Mouse (Mus musculus) gastrocnemius, adult 2 months (tissue): ENCODE data around the gene Csta1. TPM values are rescaled to one million over a fixed set of nuclear protein-coding genes. Genes with fewer than 3 reads are reported as not detected.
A peak's percentile ranks its signal among the peaks of the same experiment; 100 is the strongest.

Source experiments
- DNase-seq: peaks from one replicate; pipeline ENCODE4 v3.0.0; 2022
- H3K27ac ChIP-seq: fragments of 200-600 bp; 2 replicates; pipeline ENCODE4 v1.8.1; 2022; ENCODE audit warnings: mild to moderate bottlenecking
- H3K4me3 ChIP-seq: fragments of 200-600 bp; 2 replicates; pipeline ENCODE4 v1.8.1; 2022; ENCODE audit warnings: mild to moderate bottlenecking, moderate library complexity
- CTCF ChIP-seq: fragments of 200-600 bp; IDR thresholded peaks from 2 replicates; pipeline ENCODE4 v1.8.1; 2022; ENCODE audit warnings: antibody characterized with exemption, mild to moderate bottlenecking, moderate library complexity
- intact Hi-C: fragments of 180-260 bp; cut with DNase I; formaldehyde crosslinking; loops from one replicate; pipeline ENCODE4 v1.15.1; 2025
- total RNA-seq, 2 experiments: library from RNA; stranded (reverse); gene quantifications; 2 replicates each; pipeline ENCODE4 v1.2.3; 2021

Gene Csta1
- total RNA-seq, 2 experiments from 2014 or later, result not detected

DNA sequence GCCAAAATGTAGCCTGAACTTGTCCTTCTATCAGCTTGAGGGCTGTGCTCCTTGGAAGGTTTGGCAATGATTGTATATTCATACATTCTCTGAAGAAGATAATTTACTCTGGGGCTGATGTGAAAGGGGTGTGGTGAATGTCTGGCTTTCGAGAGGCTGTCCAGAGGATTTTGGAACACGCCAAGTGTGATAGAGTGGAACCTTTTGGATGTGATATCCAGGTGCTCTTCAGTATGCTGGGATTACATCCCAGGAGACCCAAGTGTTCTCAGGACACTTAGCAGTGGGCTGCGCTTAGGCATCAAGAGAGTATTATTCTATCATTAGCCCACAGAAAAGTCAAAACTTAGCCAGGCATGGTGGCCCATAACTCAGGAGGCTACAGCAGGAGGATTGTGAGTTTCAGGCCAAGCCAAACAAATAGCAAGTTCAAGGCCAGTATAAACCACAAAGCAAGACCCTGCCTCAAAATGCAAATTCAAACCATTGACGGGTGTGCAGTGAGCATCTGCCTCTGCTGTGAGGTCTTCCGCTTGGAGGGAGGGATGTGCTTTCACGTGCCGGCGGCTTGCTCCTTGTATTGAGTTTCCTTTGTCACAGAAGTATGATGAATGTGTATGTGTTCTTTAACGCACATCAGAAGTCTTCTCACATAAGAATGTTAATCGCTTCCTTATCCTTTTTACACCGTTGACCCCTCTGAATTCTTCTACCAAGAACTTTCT, 40.1 kb downstream of the Csta1 start:
- H3K27ac ChIP-seq, result no peak overlapping the region
- TF ChIP-seq CTCF, result no peak
- H3K4me3 ChIP-seq, result no peak overlapping the region
- no peak for DNase-seq
- intact Hi-C loops, result no loop called here

DNA sequence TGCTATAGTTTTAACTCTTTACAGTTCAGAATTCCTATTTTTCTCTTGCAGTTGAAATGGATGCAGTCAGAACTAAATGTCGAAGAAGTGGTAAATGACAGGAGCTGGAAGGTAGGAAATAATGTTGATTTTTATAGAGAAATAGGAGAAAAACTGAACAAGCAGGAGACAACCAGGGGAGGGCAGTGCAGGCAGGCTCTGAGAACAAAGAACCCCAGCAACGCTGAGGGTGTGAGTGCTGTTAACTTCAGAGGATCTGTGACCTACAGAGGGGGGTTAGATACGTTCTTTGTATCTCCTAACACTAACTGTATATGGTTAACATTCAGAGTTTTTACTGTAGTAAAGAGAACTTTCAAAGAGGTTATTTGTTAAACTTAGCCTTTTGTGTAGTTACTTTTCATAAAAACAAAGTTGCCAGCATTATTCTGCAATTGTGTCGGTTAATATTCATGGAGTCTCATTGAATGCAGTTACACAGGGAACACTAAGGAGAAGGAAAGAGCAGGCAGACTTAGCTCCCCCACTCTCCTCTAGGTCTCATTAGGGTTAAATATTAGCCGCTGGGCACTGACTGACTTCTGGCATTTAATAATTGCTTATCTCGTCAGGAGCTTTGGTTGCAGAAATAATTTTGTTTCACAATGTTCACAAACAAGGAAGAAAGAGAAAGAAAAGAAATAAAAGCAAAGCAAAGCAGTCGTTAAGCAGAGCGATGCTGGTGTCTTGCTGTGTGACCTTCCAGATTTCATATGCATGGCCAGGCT, 41.0 kb downstream of the Csta1 start:
- no peak for DNase-seq
- Histone ChIP-seq H3K27ac (no peak overlapping the region), H3K4me3 (no peak overlapping the region)
- intact Hi-C loops, result no loop called here
- TF ChIP-seq CTCF, result no peak

DNA sequence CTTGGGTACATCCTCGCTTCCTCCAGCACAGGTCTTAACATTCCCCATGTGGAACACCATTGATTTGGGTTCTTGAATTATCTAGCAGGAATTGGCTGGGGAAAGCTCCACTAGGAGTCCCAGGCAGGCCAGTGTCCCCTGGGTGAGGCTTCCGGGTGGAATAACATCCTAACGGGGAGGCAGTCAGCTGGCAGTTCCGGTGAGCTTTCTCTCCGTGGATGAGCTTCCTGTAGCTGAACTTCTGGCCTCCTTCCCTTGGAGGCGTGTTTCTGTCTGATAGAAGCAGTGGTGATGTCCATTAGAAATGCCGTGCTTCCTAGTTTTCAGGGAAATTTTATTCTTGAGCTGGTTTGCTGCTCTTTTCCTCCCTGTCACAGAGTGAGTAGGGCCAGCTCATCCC, 42.0 kb downstream of the Csta1 start:
- H3K27ac ChIP-seq, result no peak overlapping the region
- intact Hi-C loops, result no loop called here
- TF ChIP-seq CTCF, result no peak
- H3K4me3 ChIP-seq, result no peak overlapping the region
- no peak for DNase-seq

DNA sequence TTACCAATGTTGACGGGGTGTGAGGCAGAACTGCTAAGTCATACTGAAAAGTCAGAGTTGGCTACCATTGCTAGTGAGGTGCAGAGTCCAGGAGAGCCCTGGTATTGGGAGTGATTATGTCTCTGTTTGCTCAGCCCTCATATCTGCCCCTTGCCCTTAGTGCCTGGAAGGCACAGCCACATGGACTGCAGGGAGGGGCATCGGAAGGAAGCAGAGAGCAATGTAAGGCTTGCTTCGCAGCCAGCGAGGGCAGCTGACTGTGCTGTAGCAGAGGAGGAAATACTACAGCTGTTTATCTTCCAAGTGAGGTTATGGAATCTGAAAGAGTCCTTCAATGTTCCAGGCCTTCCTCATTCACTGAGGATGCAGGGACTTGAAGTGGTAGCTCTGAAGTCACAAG, 43.2 kb downstream of the Csta1 start:
- no peak for DNase-seq
- H3K4me3 ChIP-seq, result no peak overlapping the region
- intact Hi-C loops, result no loop called here
- no peak overlapping the region for H3K27ac ChIP-seq
- TF ChIP-seq CTCF, result no peak

DNA sequence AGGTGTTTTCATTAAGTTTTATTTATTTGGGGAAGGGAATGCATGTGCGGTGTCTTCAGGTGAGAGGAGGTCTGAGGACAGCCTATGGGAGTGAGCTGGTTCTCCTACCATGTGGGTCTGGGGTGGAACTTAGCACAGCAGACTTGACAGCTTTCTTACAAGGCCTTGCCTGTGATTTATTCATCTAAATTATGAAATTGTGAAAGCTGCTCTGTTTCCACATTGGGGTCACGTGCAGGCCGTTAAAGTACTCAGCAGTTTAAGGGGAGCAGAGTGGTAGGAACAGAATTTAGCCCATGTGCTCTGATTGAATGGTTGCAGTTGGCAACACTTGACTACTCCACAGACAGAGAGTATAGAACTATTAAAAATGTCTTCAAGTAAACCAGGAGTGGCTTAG, 51.1 kb downstream of the Csta1 start:
- intact Hi-C loops, result loop anchor here (10.0 kb wide), 1 partner anchor 935 kb away; the partner anchor contains the start of gene Polq
- no peak overlapping the region for H3K27ac ChIP-seq

DNA sequence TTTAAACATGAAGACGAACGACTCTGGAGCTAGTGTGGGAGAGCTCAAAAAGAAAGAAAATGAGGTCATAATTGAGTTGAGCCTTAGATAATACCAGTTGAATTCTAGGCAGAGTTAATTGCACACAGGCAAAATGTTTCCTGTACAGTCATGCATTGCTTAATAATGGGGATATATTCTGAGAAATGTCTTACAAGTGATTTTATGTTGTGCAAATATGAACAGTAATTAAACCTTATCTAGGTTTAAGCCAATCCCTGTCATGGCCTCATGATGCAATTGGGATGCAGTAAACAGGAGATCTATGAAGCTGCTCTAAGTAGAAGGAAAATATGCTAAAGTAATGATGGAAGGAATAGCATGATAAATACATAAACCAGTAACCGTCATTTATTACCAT, 56.3 kb downstream of the Csta1 start:
- no peak for DNase-seq
- Histone ChIP-seq H3K27ac (no peak overlapping the region), H3K4me3 (no peak overlapping the region)
- intact Hi-C loops, result loop anchor here (10.0 kb wide), 1 partner anchor 940 kb away; the partner anchor contains the start of gene Polq
- TF ChIP-seq CTCF, result no peak

More for the DNA sequence above, 51.1 kb downstream of the Csta1 start:
- DNase-seq, result no peak
- TF ChIP-seq CTCF, result no peak
- no peak overlapping the region for H3K4me3 ChIP-seq

DNA sequence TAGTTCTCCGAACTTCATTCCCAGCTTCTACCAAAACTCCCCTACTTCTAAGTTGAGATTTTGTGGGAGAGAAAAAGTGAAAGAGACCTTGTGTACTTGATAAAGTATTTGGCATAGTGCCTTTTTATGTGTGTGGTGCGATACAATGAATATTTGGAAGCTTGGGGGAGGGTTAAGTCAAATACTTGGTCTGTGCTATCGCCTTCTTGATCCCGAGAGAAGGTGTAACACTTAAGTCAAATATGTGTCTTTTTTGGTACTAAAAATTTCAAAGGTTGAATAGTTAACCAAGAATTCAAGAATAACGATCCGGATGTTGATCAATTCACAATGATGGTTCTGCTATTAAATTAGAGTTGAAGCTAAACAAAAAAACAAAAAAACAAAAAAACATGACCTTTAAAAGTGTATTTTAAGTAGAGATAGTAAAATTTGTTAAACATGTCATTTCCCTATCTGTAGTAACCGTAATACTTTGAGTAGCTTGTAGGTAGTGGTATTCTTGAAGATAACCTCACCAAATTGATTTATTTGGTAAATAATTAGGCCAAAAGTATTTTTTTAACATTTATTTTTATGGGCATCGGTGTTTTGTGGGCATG, 58.5 kb downstream of the Csta1 start:
- no peak for DNase-seq
- H3K27ac ChIP-seq, result peak overlapping the region; percentile 98
- no peak for TF ChIP-seq CTCF
- peak overlapping the region; percentile 84 for H3K4me3 ChIP-seq
- intact Hi-C loops, result loop anchor here (10.0 kb wide), 1 partner anchor 942 kb away; the partner anchor contains the start of gene Polq

DNA sequence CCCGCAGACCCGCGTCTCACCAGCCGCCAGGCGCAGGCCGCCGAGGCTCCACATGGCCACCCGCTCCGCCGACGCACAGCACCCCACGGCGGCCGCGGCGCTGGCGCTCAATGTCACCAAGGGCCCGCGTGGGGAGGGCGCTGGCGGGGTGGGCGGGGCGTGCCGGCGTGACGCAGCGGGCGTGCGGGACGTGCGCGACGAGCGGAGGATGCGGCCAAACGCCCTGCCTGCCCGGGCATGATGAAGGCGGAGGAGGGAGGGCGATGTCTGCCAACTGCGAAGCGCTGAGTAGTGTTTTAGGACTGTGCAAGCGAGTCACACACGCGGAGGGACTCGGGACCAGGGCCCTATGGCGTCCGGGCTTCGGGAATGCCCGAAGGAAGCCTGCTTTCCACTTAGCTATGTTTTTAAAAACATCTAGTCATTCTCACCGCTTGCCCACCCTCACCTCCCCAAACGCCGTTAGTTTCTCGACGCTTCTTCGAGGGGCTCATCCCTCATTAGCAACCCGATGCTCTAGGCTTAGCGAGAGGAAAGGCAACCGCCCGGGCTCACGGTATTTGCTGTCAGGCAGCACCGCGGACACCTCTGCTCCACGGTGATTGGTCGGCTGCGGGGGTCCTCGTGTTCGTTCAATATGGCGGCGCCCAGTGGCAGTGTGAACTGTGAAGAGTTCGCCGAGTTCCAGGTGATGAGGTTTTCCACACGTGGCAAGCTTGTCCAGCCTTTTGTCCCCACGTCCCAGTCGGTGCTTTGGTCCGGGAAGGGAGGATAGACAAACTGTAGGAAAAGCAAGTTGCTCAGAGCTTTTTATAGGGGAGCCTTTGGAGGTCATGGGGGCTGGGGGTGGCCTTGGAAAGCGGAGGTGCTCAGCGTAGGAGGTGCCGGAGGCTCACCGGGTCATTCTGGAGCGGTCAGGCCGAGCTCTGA, 59.3 kb downstream of the Csta1 start, which contains the start of the genes Fam162a and Ccdc58:
Fam162a (minus strand) TSS at position 145 of the 930 bp plus-strand sequence.
Ccdc58 (plus strand) TSS at position 236 of the 930 bp plus-strand sequence.
- Histone ChIP-seq H3K27ac (peak within 1 kb of the TSS; percentile 98), H3K4me3 (peak within 1 kb of the TSS; percentile 84)
- TF ChIP-seq CTCF, result peak; percentile 33; the same call in 1 of the 2 replicates
- peak; percentile 97 for DNase-seq
- intact Hi-C loops, result loop anchor here (2.0 to 10.0 kb wide), 2 partner anchors 89 to 943 kb away; partner anchors contain the start of gene Polq

DNA sequence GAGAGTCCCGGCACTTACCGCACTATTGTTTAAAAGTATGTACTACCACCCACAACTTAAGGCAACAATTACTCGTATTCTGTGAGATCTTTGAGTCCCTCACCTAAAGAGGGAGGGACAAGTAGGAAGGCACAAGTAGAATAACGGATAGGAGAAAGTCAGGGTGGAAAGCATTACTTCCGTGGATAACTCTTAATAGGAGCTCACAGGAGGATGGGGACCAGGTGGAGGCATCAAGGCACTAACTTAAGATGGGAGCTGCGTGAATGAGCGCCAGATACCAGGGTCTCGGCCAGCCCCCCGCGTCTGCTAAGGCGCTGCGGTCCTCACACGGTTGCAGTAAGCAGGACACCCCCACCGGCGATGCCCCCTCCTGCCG, 60.0 kb downstream of the Csta1 start:
- no peak for TF ChIP-seq CTCF
- DNase-seq, result no peak
- Histone ChIP-seq H3K4me3 (peak overlapping the region; percentile 84), H3K27ac (peak overlapping the region; percentile 98)
- intact Hi-C loops, result loop anchor here (2.0 to 10.0 kb wide), 2 partner anchors 88 to 944 kb away; partner anchors contain the start of gene Polq

Other genes starting within 250 kb of the Csta1 start
- 1 to 10 TPM; 3.7 to 4.9 TPM for gene Parp9, start 192.8 kb downstream of the Csta1 start, total RNA-seq
- gene Dtx3l, start 192.1 kb downstream of the Csta1 start, total RNA-seq, result 1 to 10 TPM; 3.3 to 4.5 TPM
- 100 to 1,000 TPM; 176 to 180 TPM for gene Kpna1, start 152.5 kb downstream of the Csta1 start, total RNA-seq
- gene Wdr5b, start 90.1 kb downstream of the Csta1 start, total RNA-seq, result 1 to 10 TPM; 1.3 to 1.9 TPM
- gene Fam162a, start 59.6 kb downstream of the Csta1 start, total RNA-seq, result 100 to 1,000 TPM; 112 to 147 TPM
- gene Ccdc58, start 59.6 kb downstream of the Csta1 start, total RNA-seq, result 10 to 100 TPM; 19.6 to 31.6 TPM
- not detected for gene Stfa2l1, start 25.6 kb upstream of the Csta1 start, total RNA-seq
- not detected for gene Gm5483, start 53.0 kb upstream of the Csta1 start, total RNA-seq
- not detected for gene Gm5416, start 79.2 kb upstream of the Csta1 start, total RNA-seq
- gene 2010005H15Rik, start 90.2 kb upstream of the Csta1 start, total RNA-seq, result not detected
- gene Stfa1, start 145.7 kb upstream of the Csta1 start, total RNA-seq, result not detected
- gene BC117090, start 203.1 kb upstream of the Csta1 start, total RNA-seq, result not detected
- gene BC100530, start 236.5 kb upstream of the Csta1 start, total RNA-seq, result not detected